ENCODE assay signal across 30 mouse cellular contexts in the genomic region with DNA sequence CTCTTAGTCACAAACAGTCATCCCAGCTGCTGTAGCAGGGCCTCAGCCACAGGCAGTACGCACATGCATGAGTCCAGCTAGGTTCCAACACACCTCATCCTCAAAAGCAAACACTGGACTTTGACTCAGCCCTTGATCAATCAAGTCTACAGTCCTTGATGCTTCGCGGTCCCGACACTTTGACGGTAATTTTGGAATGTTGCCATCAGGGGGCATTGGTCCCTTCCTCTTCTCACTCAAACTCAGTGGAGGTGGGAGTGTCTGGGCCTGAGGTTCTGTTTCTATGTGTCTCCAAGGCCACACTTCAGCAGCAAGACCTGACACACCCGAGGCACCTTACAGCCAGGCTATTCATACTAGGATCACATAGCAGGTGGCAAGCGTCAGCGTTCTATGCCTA. TPM values are rescaled to one million over a fixed set of nuclear protein-coding genes. Genes with fewer than 3 reads are reported as not detected.
DNase-seq lines count a peak whose midpoint lies in the region; ATAC-seq and TF ChIP-seq lines count a peak whose summit lies in the region.
"Had no signal": no experiment of that assay in that cellular context is flagged by ENCODE, and none has a peak within 500 bp of the region (broad histone marks: within the 10 kb centered on the region; RNA-seq: fewer than 3 reads in every experiment).

No protein-coding gene starts in this region.

- no peak overlapping the region for H3K4me2 ChIP-seq in hindbrain, postnatal 0 days (ENCODE audit: low read depth, low read length)
- no peak overlapping the region for H3K4me2 ChIP-seq in hindbrain, embryonic 13.5 days
- no peak overlapping the region for H3K4me2 ChIP-seq in forebrain, embryonic 16.5 days (ENCODE audit: low read length)
- H3K4me2 ChIP-seq: heart, embryonic 12.5 days; heart, embryonic 15.5 days; hindbrain, embryonic 15.5 days; intestine, embryonic 15.5 days; kidney, embryonic 15.5 days had no signal

- TF ChIP-seq EP300 in ES-Bruce4 (IDR thresholded peaks at IDR 0.05; ENCODE audit: insufficient read depth, low read depth, low read length) = no peak
- TF ChIP-seq EP300 in MEL (IDR thresholded peaks at IDR 0.05; ENCODE audit: low read depth in 1 of 2, low read length in 2 of 2) = no peak

- TF ChIP-seq POLR2A in ES-Bruce4 (IDR thresholded peaks at IDR 0.05; ENCODE audit: insufficient read depth, low read length) = no peak
- no peak for TF ChIP-seq POLR2A in MEL (IDR thresholded peaks at IDR 0.05; ENCODE audit: control insufficient read depth in 1 of 2, insufficient read depth in 1 of 2, low read depth in 1 of 2, low read length in 2 of 2, poor library complexity in 1 of 2)

- TF ChIP-seq RAD21 in MEL (IDR thresholded peaks at IDR 0.05; ENCODE audit: low read depth, low read length) = no peak

- no peak overlapping the region for H3K27ac ChIP-seq in hindbrain, postnatal 0 days
- H3K27ac ChIP-seq in hindbrain, embryonic 13.5 days = no peak overlapping the region
- H3K27ac ChIP-seq in ES-Bruce4 (ENCODE audit: insufficient read depth, low read length) (no peak overlapping the region), MEL (ENCODE audit: control insufficient read depth, low read depth, low read length) (no peak overlapping the region)
- H3K27ac ChIP-seq in forebrain, embryonic 16.5 days (ENCODE audit: low read length) = no peak overlapping the region
- H3K27ac ChIP-seq: heart, embryonic 15.5 days; hindbrain, embryonic 10.5 days; hindbrain, embryonic 15.5 days; intestine, embryonic 15.5 days; kidney, embryonic 15.5 days had no signal

- no peaks in the 10 kb centered on the region for H3K9me3 ChIP-seq in hindbrain, postnatal 0 days (ENCODE audit: low read length)
- no peaks in the 10 kb centered on the region for H3K9me3 ChIP-seq in hindbrain, embryonic 13.5 days
- H3K9me3 ChIP-seq in ES-Bruce4 (replicated peaks; ENCODE audit: control insufficient read depth, insufficient read depth, low read length, poor library complexity, severe bottlenecking) = no peaks in the 10 kb centered on the region
- H3K9me3 ChIP-seq in MEL (replicated peaks; ENCODE audit: insufficient read depth, low read length) = no peaks in the 10 kb centered on the region
- H3K9me3 ChIP-seq in forebrain, embryonic 16.5 days (ENCODE audit: control insufficient read depth, low read length) = no peaks in the 10 kb centered on the region
- H3K9me3 ChIP-seq: heart, embryonic 12.5 days; heart, embryonic 15.5 days; hindbrain, embryonic 10.5 days; hindbrain, embryonic 15.5 days; intestine, embryonic 15.5 days; kidney, embryonic 15.5 days had no signal

- ATAC-seq in hindbrain, postnatal 0 days = no peak
- ATAC-seq in hindbrain, embryonic 13.5 days (ENCODE audit: low FRiP score) = no peak
- no peak for ATAC-seq in forebrain, embryonic 16.5 days
- ATAC-seq: activated CD4-positive, CD25-positive, alpha-beta regulatory T cell, adult 4 months; CD4-positive, CD25-positive, alpha-beta regulatory T cell, adult 4 months; forebrain, embryonic 14.5 days; intestine, embryonic 15.5 days; Patski had no signal

- peak; percentile 3; the same call in 1 of the 2 replicates for TF ChIP-seq CTCF in hindbrain, postnatal 0 days (IDR thresholded peaks at IDR 0.05; ENCODE audit: low read depth)
- TF ChIP-seq CTCF in ES-Bruce4 (IDR thresholded peaks at IDR 0.05; ENCODE audit: low read depth, low read length) (peak; percentile 13), MEL (IDR thresholded peaks at IDR 0.05 in 2 of 3, conservative IDR thresholded peaks at IDR 0.05 in 1 of 3; ENCODE audit: control insufficient read depth in 1 of 3, insufficient read depth in 1 of 3, low read depth in 2 of 3, low read length in 3 of 3, poor library complexity in 1 of 3, severe bottlenecking in 1 of 3) (no peak)

- H3K4me3 ChIP-seq in hindbrain, postnatal 0 days (ENCODE audit: low read length) = no peak overlapping the region
- H3K4me3 ChIP-seq in hindbrain, embryonic 13.5 days = no peak overlapping the region
- H3K4me3 ChIP-seq in ES-Bruce4 (ENCODE audit: low read depth, low read length) = no peak overlapping the region
- no peak overlapping the region for H3K4me3 ChIP-seq in MEL (ENCODE audit: control insufficient read depth in 1 of 2, insufficient read depth in 1 of 2, low read depth in 2 of 2, low read length in 2 of 2)
- no peak overlapping the region for H3K4me3 ChIP-seq in forebrain, embryonic 16.5 days (replicated peaks; ENCODE audit: low read length)
- H3K4me3 ChIP-seq: heart, embryonic 12.5 days; heart, embryonic 15.5 days; hindbrain, embryonic 10.5 days; hindbrain, embryonic 15.5 days; intestine, embryonic 15.5 days; kidney, embryonic 15.5 days had no signal

- no peak for DNase-seq in hindbrain, postnatal 0 days (ENCODE audit: low spot score)
- DNase-seq in 416B (ENCODE audit: low read depth) (peak; percentile 50), MEL (ENCODE audit: low read depth, low spot score) (peak; percentile 8), adipocyte (ENCODE audit: low spot score) (no peak)
- no peak for DNase-seq in embryo, embryonic 10.5 days (ENCODE audit: low spot score)
- DNase-seq: adrenal gland, postnatal 10 days; adrenal gland, postnatal 36 days; cerebellum, adult 11 months; cerebellum, adult 2 months; cerebellum, adult 9-11 months; cerebellum, postnatal 25 days; gastrocnemius, postnatal 36 days; heart, postnatal 10 days; heart, postnatal 36 days; kidney, adult 11 months; kidney, adult 8-10 months had no signal

- H3K79me2 ChIP-seq in MEL (ENCODE audit: control insufficient read depth, insufficient read depth, low read length, poor library complexity) = no peaks in the 10 kb centered on the region

- H3K4me1 ChIP-seq in hindbrain, postnatal 0 days (ENCODE audit: insufficient read depth, low read length) = no peaks in the 10 kb centered on the region
- 0 out of 2 replicates have a peak, but pooled peaks cover 3% of the 10 kb centered on the region for H3K4me1 ChIP-seq in hindbrain, embryonic 13.5 days (replicated peaks)
- H3K4me1 ChIP-seq in ES-Bruce4 (ENCODE audit: control insufficient read depth, insufficient read depth, low read length) = no peaks in the 10 kb centered on the region
- H3K4me1 ChIP-seq in MEL (ENCODE audit: control insufficient read depth in 1 of 2, insufficient read depth in 2 of 2, low read length in 2 of 2) = no peaks in the 10 kb centered on the region
- H3K4me1 ChIP-seq in forebrain, embryonic 16.5 days (replicated peaks; ENCODE audit: control insufficient read depth, insufficient read depth, low read length) = no peaks in the 10 kb centered on the region
- H3K4me1 ChIP-seq: hindbrain, embryonic 15.5 days; intestine, embryonic 15.5 days; kidney, embryonic 15.5 days had no signal

- H3K9ac ChIP-seq in hindbrain, postnatal 0 days (replicated peaks; ENCODE audit: low read length) = no peak overlapping the region
- no peak overlapping the region for H3K9ac ChIP-seq in hindbrain, embryonic 13.5 days
- H3K9ac ChIP-seq in ES-Bruce4 (ENCODE audit: low read depth, poor library complexity, severe bottlenecking) (no peak overlapping the region), MEL (ENCODE audit: control insufficient read depth, low read depth, low read length, poor library complexity, severe bottlenecking) (no peak overlapping the region)
- H3K9ac ChIP-seq in forebrain, embryonic 16.5 days (replicated peaks; ENCODE audit: low read depth, low read length) = no peak overlapping the region
- H3K9ac ChIP-seq: heart, embryonic 12.5 days; heart, embryonic 15.5 days; hindbrain, embryonic 15.5 days; intestine, embryonic 15.5 days; kidney, embryonic 15.5 days had no signal

- H3K27me3 ChIP-seq in hindbrain, postnatal 0 days (ENCODE audit: insufficient read depth, low read length) = no peaks in the 10 kb centered on the region
- H3K27me3 ChIP-seq in hindbrain, embryonic 13.5 days = 0 out of 2 replicates have a peak, but pooled peaks cover 8% of the 10 kb centered on the region
- H3K27me3 ChIP-seq in ES-Bruce4 (ENCODE audit: control insufficient read depth, insufficient read depth, low read length, poor library complexity, severe bottlenecking) (no peaks in the 10 kb centered on the region), MEL (ENCODE audit: control insufficient read depth in 1 of 2, insufficient read depth in 2 of 2, low read length in 2 of 2) (peaks cover 12 to 23% of the 10 kb centered on the region in 2 experiments)
- H3K27me3 ChIP-seq in forebrain, embryonic 16.5 days (replicated peaks; ENCODE audit: control insufficient read depth, insufficient read depth, low read length) = no peaks in the 10 kb centered on the region
- H3K27me3 ChIP-seq: heart, embryonic 15.5 days; intestine, embryonic 15.5 days; kidney, embryonic 15.5 days; Patski had no signal

- no peaks in the 10 kb centered on the region for H3K36me3 ChIP-seq in hindbrain, postnatal 0 days (ENCODE audit: insufficient read depth, low read length)
- H3K36me3 ChIP-seq in hindbrain, embryonic 13.5 days = no peaks in the 10 kb centered on the region
- H3K36me3 ChIP-seq in ES-Bruce4 (ENCODE audit: control insufficient read depth, insufficient read depth, low read length, poor library complexity, severe bottlenecking) = no peaks in the 10 kb centered on the region
- H3K36me3 ChIP-seq in MEL (ENCODE audit: control insufficient read depth in 1 of 2, insufficient read depth in 2 of 2, low read length in 2 of 2) = no peaks in the 10 kb centered on the region
- H3K36me3 ChIP-seq in forebrain, embryonic 16.5 days (ENCODE audit: control insufficient read depth, insufficient read depth) = no peaks in the 10 kb centered on the region
- H3K36me3 ChIP-seq: heart, embryonic 12.5 days; heart, embryonic 15.5 days; hindbrain, embryonic 10.5 days; hindbrain, embryonic 15.5 days; intestine, embryonic 15.5 days; kidney, embryonic 15.5 days had no signal

- WGBS in hindbrain, postnatal 0 days = 85% methylated on average over 8 of the region's 8 CpGs
- WGBS in hindbrain, embryonic 13.5 days = 86% methylated on average over 8 of the region's 8 CpGs
- 84% methylated on average over 8 of the region's 8 CpGs for WGBS in forebrain, embryonic 16.5 days

TF ChIP-seq in MEL, 35 proteins besides CTCF, POLR2A, EP300 and RAD21 (continues in another document):
- TF ChIP-seq SIN3A (IDR thresholded peaks at IDR 0.05; ENCODE audit: low read length) (no peak), ZNF384 (IDR thresholded peaks at IDR 0.05; ENCODE audit: low read depth, low read length) (no peak), RCOR1 (IDR thresholded peaks at IDR 0.05; ENCODE audit: low read depth, low read length) (no peak), MYB (IDR thresholded peaks at IDR 0.05; ENCODE audit: low read depth, low read length) (no peak), ETS1 (IDR thresholded peaks at IDR 0.05; ENCODE audit: low read depth, low read length) (no peak)

RNA-seq across cellular contexts. Expression of a gene that starts 32.1 kb away (rescaled TPM):
- total RNA-seq in hindbrain, postnatal 0 days (2014; rRNA removed) = 4.6 and 9.1 TPM in 2 replicates
- 9.7 and 11.7 TPM in 2 replicates for polyA plus RNA-seq in hindbrain, postnatal 0 days (2015; fragmentation: Nextera tagmentation; extraction: Ambion mirVana)
- polyA plus RNA-seq in hindbrain, embryonic 13.5 days (2015; fragmentation: Nextera tagmentation; extraction: Ambion mirVana) = 7.0 and 7.1 TPM in 2 replicates
- polyA plus RNA-seq in ES-Bruce4 (2011; ENCODE audit: insufficient read depth, insufficient read length, low read depth, missing spikeins) (1.2 and 3.2 TPM in 2 replicates), MEL (2012; ENCODE audit: insufficient read depth in 1 of 2, insufficient read length in 2 of 2, low read depth in 1 of 2, low replicate concordance in 2 of 2, missing spikeins in 1 of 2) (under 1 TPM in 1 of 2 experiments, not detected in 1; 0.13 TPM)
- 0.07 and 0.08 TPM in 2 replicates for total RNA-seq in MEL (2012; rRNA removed)
- 8.2 and 10.1 TPM in 2 replicates for polyA plus RNA-seq in forebrain, embryonic 16.5 days (2015; fragmentation: Nextera tagmentation; extraction: Ambion mirVana)
- total RNA-seq: granulocyte monocyte progenitor cell, adult 5-6 weeks had no signal

Comparison
In these comparisons a context has a peak if more than half of its experiments do, and no peak if none do; other contexts are left out.
1. DNase-seq: peak in 416B (single experiment) and MEL (single experiment); none in hindbrain, postnatal 0 days (single experiment), adipocyte (single experiment) and embryo, embryonic 10.5 days (single experiment).
2. CTCF ChIP-seq: peak in hindbrain, postnatal 0 days (single experiment) and ES-Bruce4 (single experiment); none in MEL (0 of 3).